Mouse (Mus musculus) embryonic facial prominence, embryonic 10.5 days (tissue): Measurements from ENCODE around the gene Vma21-ps. TPM values are rescaled to one million over a fixed set of nuclear protein-coding genes. Genes with fewer than 3 reads are reported as not detected.
"Not testable (repeated sequence)": the region's sequence is repeated elsewhere in the genome, so short reads cannot be mapped to it uniquely, and the experiment has no call there.

Source experiments
- DNase-seq: peaks from one replicate; pipeline ENCODE4 v3.0.0-alpha.2; 2017; ENCODE audit warnings: low spot score
- H3K27ac ChIP-seq: fragments of 300-500 bp; sonication (generic); replicated peaks from 2 replicates; pipeline ENCODE4 v1.5.1; 2016; ENCODE audit warnings: mild to moderate bottlenecking
- H3K27me3 ChIP-seq: fragments of 300-500 bp; sonication (generic); replicated peaks from 2 replicates; pipeline ENCODE4 v1.6.1; 2016; ENCODE audit warnings: low read depth, mild to moderate bottlenecking; ENCODE audit not compliant: poor library complexity, severe bottlenecking
- H3K36me3 ChIP-seq: fragments of 300-500 bp; sonication (generic); replicated peaks from 2 replicates; pipeline ENCODE4 v1.6.1; 2016; ENCODE audit warnings: mild to moderate bottlenecking, moderate library complexity
- H3K4me1 ChIP-seq: fragments of 300-500 bp; sonication (generic); 2 replicates; pipeline ENCODE4 v1.6.1; 2016
- H3K4me3 ChIP-seq: fragments of 300-500 bp; sonication (generic); 2 replicates; pipeline ENCODE4 v1.5.1; 2016; ENCODE audit warnings: mild to moderate bottlenecking, moderate library complexity
- H3K9me3 ChIP-seq: fragments of 300-500 bp; sonication (generic); 2 replicates; pipeline ENCODE4 v1.6.1; 2016; ENCODE audit warnings: mild to moderate bottlenecking
- WGBS: fragments of 180-500 bp; shearing (Covaris S2); methylation state at CpG from one replicate; pipeline ENCODE4 v1.1.7; 2016; 5-methylcytosine and 5-hydroxymethylcytosine counted together
- polyA plus RNA-seq: library from polyadenylated mRNA; unstranded; fragments of >200 nt; fragmentation: Nextera tagmentation; extraction: Ambion mirVana; gene quantifications from 2 replicates; pipeline ENCODE4 v1.2.1, GENCODE M21; 2016

The Vma21-ps gene
- not detected in 2 replicates for polyA plus RNA-seq

GRCm38 (mm10) chr4:52497144-52497543, at the start of gene Vma21-ps:
Gene Vma21-ps, minus strand, starts transcription at chr4:52497244.
- H3K27me3 ChIP-seq, DNase-seq, H3K4me3 ChIP-seq, H3K9me3 ChIP-seq, H3K4me1 ChIP-seq, H3K27ac ChIP-seq, H3K36me3 ChIP-seq: not testable (repeated sequence)
- 96% methylated on average over 10 of the region's 10 CpGs for WGBS

- no peaks in the 10 kb centered on the region for H3K9me3 ChIP-seq
- no peak overlapping the region for H3K4me3 ChIP-seq
- no peaks in the 10 kb centered on the region for H3K36me3 ChIP-seq
- no peaks in the 10 kb centered on the region for H3K4me1 ChIP-seq
- H3K27me3 ChIP-seq: no peaks in the 10 kb centered on the region
- 78% methylated on average over 3 of the region's 3 CpGs for WGBS
- DNase-seq: no peak
- H3K27ac ChIP-seq: no peak overlapping the region
Observed at GRCm38 (mm10) chr4:52543001-52543400, 46.0 kb upstream of the Vma21-ps start.

DNA sequence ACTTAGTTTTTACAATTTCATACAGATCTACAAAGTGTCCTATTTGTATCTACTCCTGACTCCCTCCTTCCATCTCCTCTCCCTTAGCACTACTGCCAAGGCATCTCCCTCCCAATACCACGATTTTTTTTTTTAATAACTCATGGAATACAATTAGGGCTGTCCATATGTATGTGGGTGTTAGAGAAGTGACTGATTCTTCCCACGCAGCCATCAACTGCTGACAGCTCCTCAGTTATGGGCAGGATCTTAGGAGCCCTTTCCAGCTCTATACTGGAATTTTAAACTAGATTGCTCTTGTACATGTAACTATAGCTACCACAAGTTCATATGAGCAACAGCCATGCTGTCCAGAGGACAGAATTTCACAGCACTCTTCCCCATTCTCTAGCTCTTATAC, 33.6 kb upstream of the Vma21-ps start:
- 80% methylated on average over 2 of the region's 2 CpGs for WGBS
- Histone ChIP-seq H3K27ac (no peak overlapping the region), H3K4me3 (no peak overlapping the region)

GRCm38 (mm10) chr4:52526464-52526863, 29.4 kb upstream of the Vma21-ps start:
- Histone ChIP-seq H3K27ac (no peak overlapping the region), H3K9me3 (no peaks in the 10 kb centered on the region), H3K36me3 (no peaks in the 10 kb centered on the region), H3K4me1 (no peaks in the 10 kb centered on the region), H3K27me3 (no peaks in the 10 kb centered on the region), H3K4me3 (no peak overlapping the region)
- WGBS: 76% methylated on average over 5 of the region's 5 CpGs
- DNase-seq: no peak

More for the DNA sequence above, 33.6 kb upstream of the Vma21-ps start:
- Histone ChIP-seq H3K9me3 (no peaks in the 10 kb centered on the region), H3K4me1 (no peaks in the 10 kb centered on the region), H3K27me3 (no peaks in the 10 kb centered on the region), H3K36me3 (no peaks in the 10 kb centered on the region)
- DNase-seq: no peak

DNA sequence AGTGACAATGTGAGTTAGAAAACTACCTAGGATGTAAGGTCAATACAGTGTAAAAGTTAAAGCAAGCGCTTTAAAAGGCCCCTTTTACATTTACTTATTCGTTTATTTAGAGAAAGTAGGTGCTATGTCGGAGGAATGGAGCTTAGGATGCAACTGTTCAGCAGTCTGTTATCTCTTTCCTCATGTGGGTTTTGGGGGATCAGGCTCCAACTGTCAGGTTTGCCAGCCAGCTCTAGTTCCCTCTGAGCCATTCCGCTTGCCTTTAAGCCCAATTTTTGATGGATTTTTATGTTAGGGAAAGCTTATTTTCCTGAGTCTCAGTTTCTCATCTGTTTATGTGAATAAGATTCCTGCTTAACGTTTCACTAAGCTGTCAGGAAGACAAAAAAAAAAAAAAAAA, 22.3 kb upstream of the Vma21-ps start:
- H3K27me3 ChIP-seq: no peaks in the 10 kb centered on the region
- H3K36me3 ChIP-seq: no peaks in the 10 kb centered on the region
- no peak overlapping the region for H3K4me3 ChIP-seq
- DNase-seq: no peak
- no peaks in the 10 kb centered on the region for H3K4me1 ChIP-seq
- 88% methylated on average over 5 of the region's 5 CpGs for WGBS
- H3K9me3 ChIP-seq: no peaks in the 10 kb centered on the region
- no peak overlapping the region for H3K27ac ChIP-seq

GRCm38 (mm10) chr4:52517580-52517979, 20.5 kb upstream of the Vma21-ps start:
- no peak overlapping the region for H3K4me3 ChIP-seq

DNA sequence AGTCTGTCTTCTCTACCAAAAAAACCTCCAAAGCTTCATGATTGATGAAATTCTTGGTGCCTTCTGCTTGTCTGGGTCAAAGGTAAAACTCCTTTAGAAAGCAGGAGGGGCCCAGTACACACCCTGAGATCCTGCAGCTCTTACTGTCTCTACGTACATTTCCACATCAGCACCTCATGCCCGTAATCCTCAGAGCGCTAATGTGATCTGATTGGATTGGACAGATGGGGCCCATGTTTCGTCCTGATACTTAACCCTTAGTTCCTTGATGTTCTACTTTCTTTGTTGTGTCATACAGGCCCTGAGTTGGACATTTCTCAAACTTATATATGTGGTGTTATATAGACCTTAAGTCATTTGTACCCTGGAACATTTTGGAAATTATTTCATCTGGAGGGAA, 9.6 kb downstream of the Vma21-ps start:
- Histone ChIP-seq H3K4me1 (no peaks in the 10 kb centered on the region), H3K27me3 (no peaks in the 10 kb centered on the region), H3K36me3 (peaks cover 63% of the 10 kb centered on the region), H3K27ac (no peak overlapping the region), H3K9me3 (no peaks in the 10 kb centered on the region), H3K4me3 (no peak overlapping the region)
- WGBS: 80% methylated on average over 4 of the region's 4 CpGs
- no peak for DNase-seq

More at GRCm38 (mm10) chr4:52517580-52517979, 20.5 kb upstream of the Vma21-ps start:
- 19% methylated on average over 4 of the region's 4 CpGs for WGBS
- Histone ChIP-seq H3K9me3 (no peaks in the 10 kb centered on the region), H3K36me3 (no peaks in the 10 kb centered on the region), H3K27me3 (no peaks in the 10 kb centered on the region), H3K27ac (no peak overlapping the region), H3K4me1 (no peaks in the 10 kb centered on the region)
- no peak for DNase-seq

DNA sequence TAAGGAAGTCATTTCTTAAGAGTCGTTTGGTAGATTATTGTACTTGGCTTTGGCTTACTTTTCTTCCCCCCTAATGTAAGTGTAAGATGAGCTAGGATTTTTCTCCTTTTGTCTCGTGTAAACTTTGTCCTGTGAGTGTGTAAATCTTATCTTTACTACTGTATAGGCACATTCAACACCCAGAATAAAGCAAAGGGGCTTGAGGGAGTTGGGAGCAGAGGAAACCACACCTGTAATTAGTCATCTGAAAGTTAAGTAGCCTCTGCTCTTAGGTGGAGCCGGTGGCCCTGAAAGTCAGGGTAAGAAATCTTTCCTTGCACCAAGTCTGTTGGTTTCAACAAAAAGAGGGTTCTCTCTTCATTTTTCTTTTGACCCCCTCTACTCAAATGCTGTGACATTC, 23.6 kb downstream of the Vma21-ps start:
- WGBS: 88% methylated on average over 3 of the region's 3 CpGs
- peaks cover 98% of the 10 kb centered on the region for H3K36me3 ChIP-seq

DNA sequence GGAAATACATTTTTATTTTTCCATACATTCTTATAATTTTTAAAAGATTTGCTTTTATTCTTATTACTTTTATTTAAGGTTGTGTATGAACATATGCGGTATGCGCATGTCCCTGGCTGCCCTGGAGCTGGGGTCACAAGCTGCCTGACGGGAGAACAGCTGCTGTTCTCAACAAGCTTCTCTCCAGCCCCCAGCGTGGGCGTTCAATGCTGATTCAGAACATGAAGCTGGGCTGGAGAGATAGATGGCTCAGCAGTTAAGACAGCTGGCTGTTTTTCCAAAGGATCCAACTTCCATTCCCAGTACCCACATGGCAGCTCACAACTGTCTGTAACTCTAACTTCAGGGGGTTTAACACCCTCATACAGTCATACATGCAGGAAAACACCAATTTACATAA, 35.7 kb downstream of the Vma21-ps start:
- Histone ChIP-seq H3K27me3 (no peaks in the 10 kb centered on the region), H3K36me3 (peaks cover 97% of the 10 kb centered on the region), H3K27ac (no peak overlapping the region), H3K4me3 (no peak overlapping the region), H3K9me3 (peaks cover 4% of the 10 kb centered on the region; the same call in 1 of the 2 replicates), H3K4me1 (no peaks in the 10 kb centered on the region)
- no peak for DNase-seq
- 93% methylated on average over 5 of the region's 5 CpGs for WGBS

More for the DNA sequence above, 23.6 kb downstream of the Vma21-ps start:
- H3K27ac ChIP-seq: no peak overlapping the region
- H3K4me3 ChIP-seq: no peak overlapping the region
- H3K4me1 ChIP-seq: no peaks in the 10 kb centered on the region
- DNase-seq: no peak
- H3K27me3 ChIP-seq: no peaks in the 10 kb centered on the region
- no peaks in the 10 kb centered on the region for H3K9me3 ChIP-seq

GRCm38 (mm10) chr4:52459726-52460125, 37.3 kb downstream of the Vma21-ps start:
- H3K36me3 ChIP-seq: peaks cover 97% of the 10 kb centered on the region

More at GRCm38 (mm10) chr4:52459726-52460125, 37.3 kb downstream of the Vma21-ps start:
- Histone ChIP-seq H3K4me3 (no peak overlapping the region), H3K4me1 (no peaks in the 10 kb centered on the region), H3K27me3 (no peaks in the 10 kb centered on the region), H3K9me3 (peaks cover 4% of the 10 kb centered on the region; the same call in 1 of the 2 replicates), H3K27ac (no peak overlapping the region)
- WGBS: 97% methylated on average over 1 of the region's 1 CpGs
- DNase-seq: peak; percentile 17

Other genes with a start within 250 kb of the Vma21-ps start
- gene Smc2, start 58.0 kb downstream of the Vma21-ps start, polyA plus RNA-seq: 216 and 228 TPM in 2 replicates
- gene Toporsl, start 99.0 kb upstream of the Vma21-ps start, polyA plus RNA-seq: not detected in 2 replicates